Mouse (Mus musculus) heart, adult 2 months (tissue): ENCODE results near the gene Atn1.

Experiments used
- EP300 ChIP-seq: fragments of 200-500 bp; IDR thresholded peaks from 2 replicates; pipeline ENCODE4 v1.6.1; 2011; ENCODE audit warnings: low read depth, low read length, control low read depth; ENCODE audit not compliant: insufficient read depth
- POLR2A ChIP-seq: fragments of 200-500 bp; IDR thresholded peaks from 2 replicates; pipeline ENCODE4 v1.6.1; 2011; ENCODE audit warnings: mild to moderate bottlenecking, low read depth, low read length, control low read depth; ENCODE audit not compliant: insufficient read depth

- no peak for TF ChIP-seq POLR2A
- TF ChIP-seq EP300: no peak
Observed at GRCm38 (mm10) chr6:124791911-124792310, 35.6 kb upstream of the Atn1 start.
